8 mouse cellular contexts compared by ENCODE assay signal in the genomic region with DNA sequence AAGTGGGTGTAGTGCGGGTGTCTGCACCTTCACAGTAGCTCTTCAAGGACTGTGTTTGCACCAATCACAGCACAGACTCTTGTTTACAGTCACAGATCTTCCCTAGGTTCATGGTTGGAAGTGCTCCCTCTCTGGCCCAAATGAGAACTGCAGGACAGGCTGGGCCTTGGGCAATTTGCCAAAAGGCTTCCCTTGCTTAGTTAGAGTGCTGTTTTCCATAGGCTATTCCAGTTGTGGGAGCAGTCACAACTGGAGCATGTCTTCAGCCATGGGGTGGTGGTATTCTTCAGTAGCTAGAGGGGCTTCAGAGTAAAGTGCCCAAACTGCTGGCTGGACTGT. TPM values are rescaled to one million over a fixed set of nuclear protein-coding genes. Genes with fewer than 3 reads are reported as not detected.
DNase-seq lines count a peak whose midpoint lies in the region; ATAC-seq and TF ChIP-seq lines count a peak whose summit lies in the region.

No protein-coding gene starts in this region.

- H3K4me3 ChIP-seq in left cerebral cortex, adult 2 months: no peak overlapping the region

- intact Hi-C loops in left cerebral cortex, adult 2 months (cut with DNase I): no loop called here

- TF ChIP-seq CTCF in left cerebral cortex, adult 2 months (IDR thresholded peaks at IDR 0.05): peak; percentile 91

- peak; percentile 34 for DNase-seq in T-cell, adult 2 months (ENCODE audit: low spot score)
- DNase-seq in cerebellum, postnatal 25 days: peak; percentile 72 to 74
- peak; percentile 77 for DNase-seq in gastrocnemius, adult 18-20 months (ENCODE audit: low spot score)
- peak; percentile 42 for DNase-seq in hindlimb bud, embryonic 11.5 days (ENCODE audit: extremely low spot score, low read depth, low spot score)
- peak; percentile 44 to 53 for DNase-seq in left cerebral cortex, adult 2 months (ENCODE audit: extremely low spot score in 1 of 2, low spot score in 2 of 2)
- peak; percentile 59 to 61 for DNase-seq in right cerebral cortex, postnatal 10 days (ENCODE audit: low spot score in 2 of 2)
- peak; percentile 53 for DNase-seq in urinary bladder, postnatal 25 days (ENCODE audit: low spot score)

- H3K27ac ChIP-seq in left cerebral cortex, adult 2 months: no peak overlapping the region

- ATAC-seq in megakaryocyte, adult 5-6 weeks (ENCODE audit: poor library complexity, severe bottlenecking): peak; percentile 84

RNA-seq across cellular contexts. Expression of a gene that starts 15.0 kb away (rescaled TPM):
- not detected for total RNA-seq in gastrocnemius, adult 18-20 months (2021)
- total RNA-seq in left cerebral cortex, adult 2 months (2021): not detected
- 27.6 and 31.4 TPM in 2 replicates for total RNA-seq in megakaryocyte, adult 5-6 weeks (2015)
- 13.4 and 14.3 TPM in 2 replicates for total RNA-seq in megakaryocyte, adult 5-6 weeks (2017)

RNA-seq across cellular contexts. Expression of a gene that starts 26.6 kb away (rescaled TPM):
- not detected for total RNA-seq in gastrocnemius, adult 18-20 months (2021)
- not detected for total RNA-seq in left cerebral cortex, adult 2 months (2021)
- total RNA-seq in megakaryocyte, adult 5-6 weeks (2015): 3.6 and 5.5 TPM in 2 replicates
- total RNA-seq in megakaryocyte, adult 5-6 weeks (2017): 3.8 and 4.5 TPM in 2 replicates

RNA-seq across cellular contexts. Expression of a gene that starts 28.1 kb away (rescaled TPM):
- total RNA-seq in gastrocnemius, adult 18-20 months (2021): 1 to 10 TPM; 1.6 to 1.8 TPM
- total RNA-seq in left cerebral cortex, adult 2 months (2021): 1 to 10 TPM; 1.2 to 1.6 TPM
- total RNA-seq in megakaryocyte, adult 5-6 weeks (2015): 0.07 TPM in 1 of 2 replicates, not detected in the other
- total RNA-seq in megakaryocyte, adult 5-6 weeks (2017): 0.15 TPM in 1 of 2 replicates, not detected in the other

RNA-seq across cellular contexts. Expression of a gene that starts 38.0 kb away (rescaled TPM):
- not detected for total RNA-seq in gastrocnemius, adult 18-20 months (2021)
- total RNA-seq in left cerebral cortex, adult 2 months (2021): not detected
- not detected in 2 replicates for total RNA-seq in megakaryocyte, adult 5-6 weeks (2015)
- not detected in 2 replicates for total RNA-seq in megakaryocyte, adult 5-6 weeks (2017)

Comparison
In these comparisons a context has a peak if more than half of its experiments do, and no peak if none do; other contexts are left out.
1. RNA of a gene that starts 15.0 kb away (total RNA-seq): 13.4 to 31.4 TPM in megakaryocyte, adult 5-6 weeks; not detected in left cerebral cortex, adult 2 months and not detected in gastrocnemius, adult 18-20 months; every median in the first group is over 10 times any median in the second.
2. RNA of a gene that starts 26.6 kb away (total RNA-seq): 3.6 to 5.5 TPM in megakaryocyte, adult 5-6 weeks; not detected in gastrocnemius, adult 18-20 months and not detected in left cerebral cortex, adult 2 months; every median in the first group is over 4 times any median in the second.
3. Peak in every context shown above with its lines, with median percentiles within 50 percentile points of each other: DNase-seq.